Mouse (Mus musculus): ENCODE data around the gene Ctsd.

The Ctsd gene

GRCm38 (mm10) chr7:142374413-142375015, 13.3 kb downstream of the Ctsd start:
- DNase-seq (ENCODE audit: low spot score), result no peak

GRCm38 (mm10) chr7:142373641-142374412, 14.0 kb downstream of the Ctsd start, which contains the start of gene Ifitm10:
TSS of gene Ifitm10 (minus strand) at chr7:142373753.
- no peak for DNase-seq (ENCODE audit: low spot score)

- no peak for DNase-seq (ENCODE audit: low spot score)
Observed at GRCm38 (mm10) chr7:142373039-142373438, 14.8 kb downstream of the Ctsd start.

- peak; percentile 29 for DNase-seq (ENCODE audit: low spot score)
Observed at GRCm38 (mm10) chr7:142371768-142372661, 15.8 kb downstream of the Ctsd start.

GRCm38 (mm10) chr7:142371398-142371767, 16.5 kb downstream of the Ctsd start:
- DNase-seq (ENCODE audit: low spot score), result no peak

GRCm38 (mm10) chr7:142370937-142371336, 16.9 kb downstream of the Ctsd start:
- DNase-seq (ENCODE audit: low spot score), result no peak

GRCm38 (mm10) chr7:142369820-142370219, 18.0 kb downstream of the Ctsd start:
- DNase-seq (ENCODE audit: low spot score), result no peak

GRCm38 (mm10) chr7:142368856-142369255, 19.0 kb downstream of the Ctsd start:
- no peak for DNase-seq (ENCODE audit: low spot score)

GRCm38 (mm10) chr7:142363107-142363506, 24.7 kb downstream of the Ctsd start:
- DNase-seq (ENCODE audit: low spot score), result no peak

GRCm38 (mm10) chr7:142360743-142361142, 27.1 kb downstream of the Ctsd start:
- no peak for DNase-seq (ENCODE audit: low spot score)

- DNase-seq (ENCODE audit: low spot score), result no peak
Observed at GRCm38 (mm10) chr7:142359129-142359528, 28.7 kb downstream of the Ctsd start.

- DNase-seq (ENCODE audit: low spot score), result no peak
Observed at GRCm38 (mm10) chr7:142357566-142357965, 30.3 kb downstream of the Ctsd start.

GRCm38 (mm10) chr7:142354661-142355233, 33.1 kb downstream of the Ctsd start:
- DNase-seq (ENCODE audit: low spot score), result no peak

GRCm38 (mm10) chr7:142353854-142354253, 34.0 kb downstream of the Ctsd start:
- no peak for DNase-seq (ENCODE audit: low spot score)

- no peak for DNase-seq (ENCODE audit: low spot score)
Observed at GRCm38 (mm10) chr7:142351569-142351968, 36.3 kb downstream of the Ctsd start.

GRCm38 (mm10) chr7:142349308-142349961, 38.4 kb downstream of the Ctsd start:
- no peak for DNase-seq (ENCODE audit: low spot score)

- DNase-seq (ENCODE audit: low spot score), result no peak
Observed at GRCm38 (mm10) chr7:142347542-142347941, 40.3 kb downstream of the Ctsd start.

GRCm38 (mm10) chr7:142342247-142342640, 45.6 kb downstream of the Ctsd start:
- no peak for DNase-seq (ENCODE audit: low spot score)

- DNase-seq (ENCODE audit: low spot score), result no peak
Observed at GRCm38 (mm10) chr7:142341564-142342246, 46.1 kb downstream of the Ctsd start.

GRCm38 (mm10) chr7:142340269-142340970, 47.4 kb downstream of the Ctsd start:
- no peak for DNase-seq (ENCODE audit: low spot score)
